Mouse (Mus musculus): ENCODE data around the gene Ccdc15.
"Not testable (repeated sequence)": the region's sequence is repeated elsewhere in the genome, so short reads cannot be mapped to it uniquely, and the experiment has no call there.

Gene Ccdc15

GRCm38 (mm10) chr9:37349050-37349449 lies 818 bp upstream of the Ccdc15 start:
- no peak for DNase-seq (ENCODE audit: low spot score)

- no peak for DNase-seq (ENCODE audit: low spot score)
These were observed 846 bp downstream of the Ccdc15 start for GRCm38 (mm10) chr9:37347184-37347987.

- no peak for DNase-seq (ENCODE audit: low spot score)
These were observed 2.8 kb downstream of the Ccdc15 start for GRCm38 (mm10) chr9:37345406-37345805.

- DNase-seq (ENCODE audit: low spot score): no peak
These were observed 18.8 kb downstream of the Ccdc15 start for GRCm38 (mm10) chr9:37329456-37329855.

GRCm38 (mm10) chr9:37301720-37302119 lies 46.5 kb downstream of the Ccdc15 start:
- DNase-seq (ENCODE audit: low spot score): no peak

GRCm38 (mm10) chr9:37300501-37300900 lies 47.7 kb downstream of the Ccdc15 start:
- not testable (repeated sequence) for DNase-seq (ENCODE audit: low spot score)

GRCm38 (mm10) chr9:37295586-37295985 lies 52.6 kb downstream of the Ccdc15 start:
- no peak for DNase-seq (ENCODE audit: low spot score)

- no peak for DNase-seq (ENCODE audit: low spot score)
These were observed 81.6 kb downstream of the Ccdc15 start for GRCm38 (mm10) chr9:37266622-37267021.

- peak; percentile 36 for DNase-seq (ENCODE audit: low spot score)
These were observed 92.4 kb downstream of the Ccdc15 start for GRCm38 (mm10) chr9:37255889-37256225.

- peak; percentile 49 for DNase-seq (ENCODE audit: low spot score)
These were observed 92.9 kb downstream of the Ccdc15 start, which contains the start of gene Slc37a2 for GRCm38 (mm10) chr9:37255149-37255888. Gene Slc37a2, minus strand, starts transcription at chr9:37255738.

- no peak for DNase-seq (ENCODE audit: low spot score)
These were observed 93.6 kb downstream of the Ccdc15 start for GRCm38 (mm10) chr9:37254531-37255110.

- no peak for DNase-seq (ENCODE audit: low spot score)
These were observed 97.6 kb downstream of the Ccdc15 start for GRCm38 (mm10) chr9:37250631-37251030.

- DNase-seq (ENCODE audit: low spot score): no peak
These were observed 98.3 kb downstream of the Ccdc15 start for GRCm38 (mm10) chr9:37249976-37250375.

- DNase-seq (ENCODE audit: low spot score): no peak
These were observed 99.8 kb downstream of the Ccdc15 start for GRCm38 (mm10) chr9:37248381-37248906.

- DNase-seq (ENCODE audit: low spot score): no peak
These were observed 100.8 kb downstream of the Ccdc15 start for GRCm38 (mm10) chr9:37247429-37247828.

GRCm38 (mm10) chr9:37245810-37246209 lies 102.4 kb downstream of the Ccdc15 start:
- no peak for DNase-seq (ENCODE audit: low spot score)

GRCm38 (mm10) chr9:37245404-37245803 lies 102.8 kb downstream of the Ccdc15 start:
- DNase-seq (ENCODE audit: low spot score): no peak

GRCm38 (mm10) chr9:37244600-37244999 lies 103.6 kb downstream of the Ccdc15 start:
- no peak for DNase-seq (ENCODE audit: low spot score)

- no peak for DNase-seq (ENCODE audit: low spot score)
These were observed 105.5 kb downstream of the Ccdc15 start for GRCm38 (mm10) chr9:37242764-37243163.

- DNase-seq (ENCODE audit: low spot score): peak; percentile 19
These were observed 112.1 kb downstream of the Ccdc15 start for GRCm38 (mm10) chr9:37235951-37236737.

Measured in urinary bladder, postnatal 25 days (tissue).